Mouse (Mus musculus): Measurements from ENCODE around the gene Tln2. TPM values are rescaled to one million over a fixed set of nuclear protein-coding genes. Genes with fewer than 3 reads are reported as not detected.

Tln2 gene
- polyA plus RNA-seq, 1 experiment from 2014 or later = 40.7 TPM

DNA sequence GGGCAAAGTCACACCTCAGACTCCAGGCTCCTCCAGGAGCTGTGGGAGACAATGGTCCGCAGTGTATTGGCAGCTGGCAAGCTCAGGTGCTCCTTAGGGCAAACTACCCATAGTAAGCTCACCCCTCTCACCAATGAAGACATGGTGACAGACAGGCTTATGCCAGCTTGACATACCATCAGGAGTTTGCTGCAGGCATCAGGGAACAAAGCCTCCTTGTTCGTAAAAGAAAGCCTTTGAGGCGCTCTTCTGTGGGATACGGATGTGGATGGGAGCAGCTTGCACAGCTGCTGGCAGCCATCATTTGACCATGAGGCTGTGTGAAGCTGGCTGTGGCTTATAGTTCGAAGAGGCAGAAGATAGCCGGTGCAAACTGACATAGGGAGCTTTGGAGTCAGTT is 254.5 kb downstream of the Tln2 start:
- Histone ChIP-seq H3K4me3 (no peak overlapping the region), H3K4me1 (no peaks in the 10 kb centered on the region), H3K27me3 (replicated peaks; ENCODE audit: low read depth, poor library complexity, severe bottlenecking) (no peaks in the 10 kb centered on the region), H3K36me3 (replicated peaks) (peaks cover 45% of the 10 kb centered on the region), H3K27ac (replicated peaks) (no peak overlapping the region), H3K9me3 (no peaks in the 10 kb centered on the region)
- WGBS = 73% methylated on average over 6 of the region's 6 CpGs
- DNase-seq (ENCODE audit: low spot score) = no peak

DNA sequence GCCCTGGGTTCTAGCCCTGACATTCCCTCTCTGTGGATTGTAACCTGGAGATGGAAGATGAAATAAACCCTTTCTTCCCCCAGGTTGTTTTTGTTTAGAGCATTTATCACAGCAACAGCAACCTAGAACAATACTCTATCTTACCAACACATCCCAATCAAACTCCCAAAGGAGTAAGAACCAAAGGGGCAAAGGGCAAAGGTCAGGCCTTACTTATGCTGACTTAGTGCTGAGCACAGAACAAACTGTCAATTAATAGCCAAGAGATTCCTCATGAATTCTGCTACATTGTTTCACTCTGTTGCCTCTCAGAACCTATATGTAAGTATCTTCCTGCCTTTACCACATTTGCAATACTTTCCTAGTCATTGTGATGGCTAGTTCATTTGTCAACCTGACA is 255.5 kb downstream of the Tln2 start:
- no peak for DNase-seq (ENCODE audit: low spot score)
- Histone ChIP-seq H3K9me3 (no peaks in the 10 kb centered on the region), H3K4me1 (peaks cover 7% of the 10 kb centered on the region), H3K4me3 (no peak overlapping the region), H3K27me3 (replicated peaks; ENCODE audit: low read depth, poor library complexity, severe bottlenecking) (no peaks in the 10 kb centered on the region), H3K36me3 (replicated peaks) (peaks cover 40% of the 10 kb centered on the region), H3K27ac (replicated peaks) (no peak overlapping the region)

DNA sequence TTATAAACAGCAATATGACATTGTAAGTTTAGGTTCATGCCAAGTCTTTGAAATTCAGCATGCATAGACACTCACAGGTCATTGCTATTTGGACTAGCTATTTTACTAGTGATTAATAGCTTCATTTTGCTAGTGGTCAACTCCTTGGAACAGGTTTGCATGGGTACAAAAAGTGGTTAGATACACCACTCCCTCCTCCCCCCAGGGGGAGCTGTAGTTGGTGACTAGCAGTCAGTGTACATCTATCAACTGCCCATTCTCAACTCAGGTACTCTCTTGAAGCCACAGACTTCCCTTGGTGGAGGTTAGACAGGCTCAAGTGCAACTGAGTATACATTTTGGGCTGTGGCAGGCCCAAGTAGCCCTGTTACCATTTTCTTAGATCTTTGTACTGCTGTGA is 256.5 kb downstream of the Tln2 start:
- H3K27ac ChIP-seq (replicated peaks) = no peak overlapping the region
- no peak overlapping the region for H3K4me3 ChIP-seq
- H3K27me3 ChIP-seq (replicated peaks; ENCODE audit: low read depth, poor library complexity, severe bottlenecking) = no peaks in the 10 kb centered on the region
- peaks cover 7% of the 10 kb centered on the region for H3K4me1 ChIP-seq
- no peak for DNase-seq (ENCODE audit: low spot score)
- H3K36me3 ChIP-seq (replicated peaks) = peaks cover 33% of the 10 kb centered on the region
- no peaks in the 10 kb centered on the region for H3K9me3 ChIP-seq

DNA sequence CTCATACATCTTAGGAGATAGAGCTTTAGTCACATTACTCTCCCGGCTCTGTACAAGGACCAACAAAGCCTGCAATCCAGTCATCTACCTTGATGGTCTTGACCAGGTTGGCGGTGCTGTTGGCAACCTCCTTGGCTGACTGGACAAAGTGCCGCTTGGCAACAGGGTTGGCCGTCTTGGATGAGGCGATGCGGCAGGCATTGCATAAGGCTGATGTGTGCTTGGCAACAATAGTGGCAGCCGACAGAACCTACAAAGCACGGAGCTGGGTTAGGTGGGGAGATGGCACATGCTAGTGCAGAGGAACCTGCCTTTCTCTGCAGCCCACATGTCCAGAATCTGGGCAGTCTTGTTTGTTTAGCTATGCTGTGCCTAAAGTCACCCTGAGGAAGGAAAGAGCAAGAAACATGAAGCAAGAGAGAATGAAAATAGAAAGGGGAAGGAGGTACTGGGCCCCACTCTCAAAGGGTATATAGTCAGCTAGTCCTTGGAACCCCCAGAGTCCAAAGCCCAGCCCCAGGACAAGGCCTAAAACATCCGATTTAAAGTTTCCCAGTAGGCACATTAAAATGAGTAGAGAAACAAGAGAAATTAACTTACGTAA is 257.0 kb downstream of the Tln2 start:
- no peak overlapping the region for H3K27ac ChIP-seq (replicated peaks)
- no peaks in the 10 kb centered on the region for H3K9me3 ChIP-seq
- WGBS = 96% methylated on average over 10 of the region's 10 CpGs
- peaks cover 33% of the 10 kb centered on the region for H3K36me3 ChIP-seq (replicated peaks)
- H3K4me1 ChIP-seq = peaks cover 7% of the 10 kb centered on the region
- H3K27me3 ChIP-seq (replicated peaks; ENCODE audit: low read depth, poor library complexity, severe bottlenecking) = no peaks in the 10 kb centered on the region
- H3K4me3 ChIP-seq = no peak overlapping the region
- no peak for DNase-seq (ENCODE audit: low spot score)

DNA sequence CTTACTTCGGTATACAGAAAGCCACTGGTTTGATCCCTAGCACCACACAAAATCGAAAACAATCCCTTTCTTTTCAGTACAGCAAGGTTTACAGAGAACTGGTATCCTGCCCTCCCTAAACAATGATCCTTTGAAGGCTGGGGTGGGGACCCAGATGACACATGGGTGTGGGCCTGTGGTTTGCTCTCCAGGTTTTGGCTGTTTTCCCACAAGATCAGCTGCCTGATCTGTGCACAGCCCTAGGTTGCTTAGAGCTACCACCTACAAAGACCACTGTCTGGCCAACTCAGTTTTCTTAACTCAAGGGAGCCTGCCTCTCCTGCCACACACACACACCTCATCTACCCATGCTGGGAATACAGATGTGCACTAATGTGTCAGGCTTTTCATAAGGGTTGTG is 257.9 kb downstream of the Tln2 start:
- H3K27ac ChIP-seq (replicated peaks) = no peak overlapping the region
- no peak for DNase-seq (ENCODE audit: low spot score)
- 77% methylated on average over 2 of the region's 2 CpGs for WGBS

DNA sequence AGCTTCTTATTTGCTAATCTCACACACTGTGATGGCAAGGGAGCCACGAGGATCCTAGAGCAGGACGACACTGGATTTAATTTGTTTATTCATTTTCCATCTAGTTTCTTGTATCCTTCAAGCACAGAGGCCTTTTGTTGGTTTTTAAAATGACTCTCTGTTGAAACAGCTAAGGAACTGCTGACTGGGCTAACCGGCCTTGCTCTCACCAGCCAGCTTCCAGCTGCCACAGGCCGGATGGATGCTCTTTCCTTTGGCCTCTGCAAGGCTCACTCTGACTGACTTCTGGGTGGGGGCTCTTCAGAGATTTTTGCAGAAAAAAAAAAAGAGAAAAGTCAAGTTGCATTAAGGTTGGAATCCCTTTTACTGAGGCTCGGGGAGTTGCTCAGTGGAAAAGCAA is 258.7 kb downstream of the Tln2 start:
- peaks cover 27% of the 10 kb centered on the region for H3K36me3 ChIP-seq (replicated peaks)
- no peak for DNase-seq (ENCODE audit: low spot score)
- H3K9me3 ChIP-seq = no peaks in the 10 kb centered on the region
- H3K4me1 ChIP-seq = peaks cover 7% of the 10 kb centered on the region
- H3K27me3 ChIP-seq (replicated peaks; ENCODE audit: low read depth, poor library complexity, severe bottlenecking) = no peaks in the 10 kb centered on the region
- no peak overlapping the region for H3K4me3 ChIP-seq
- 70% methylated on average over 5 of the region's 5 CpGs for WGBS
- H3K27ac ChIP-seq (replicated peaks) = no peak overlapping the region

More for the DNA sequence above, 257.9 kb downstream of the Tln2 start:
- H3K9me3 ChIP-seq = no peaks in the 10 kb centered on the region
- H3K4me1 ChIP-seq = peaks cover 7% of the 10 kb centered on the region
- no peaks in the 10 kb centered on the region for H3K27me3 ChIP-seq (replicated peaks; ENCODE audit: low read depth, poor library complexity, severe bottlenecking)
- no peak overlapping the region for H3K4me3 ChIP-seq
- peaks cover 33% of the 10 kb centered on the region for H3K36me3 ChIP-seq (replicated peaks)

DNA sequence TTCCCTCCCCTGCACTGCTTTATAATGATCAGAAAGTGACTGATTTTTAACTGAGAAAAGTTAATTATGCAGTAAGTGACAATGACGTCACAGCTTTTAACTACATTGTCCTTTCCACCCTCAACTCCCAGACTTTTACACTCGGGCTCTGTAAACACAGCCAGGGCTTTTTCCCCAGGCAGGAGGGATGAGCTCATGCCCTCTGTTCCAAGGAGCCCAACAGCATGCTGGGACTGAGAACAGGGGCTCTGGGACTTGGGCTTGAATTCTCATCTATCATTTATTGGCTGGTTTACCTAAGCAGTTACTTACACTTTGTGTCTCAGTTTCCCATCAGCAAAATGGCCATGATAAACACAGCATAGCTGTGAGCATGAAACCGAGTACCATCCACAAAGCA is 259.2 kb downstream of the Tln2 start:
- 53% methylated on average over 3 of the region's 3 CpGs for WGBS
- Histone ChIP-seq H3K9me3 (no peaks in the 10 kb centered on the region), H3K27me3 (replicated peaks; ENCODE audit: low read depth, poor library complexity, severe bottlenecking) (no peaks in the 10 kb centered on the region), H3K4me3 (no peak overlapping the region), H3K4me1 (peaks cover 7% of the 10 kb centered on the region), H3K36me3 (replicated peaks) (peaks cover 31% of the 10 kb centered on the region), H3K27ac (replicated peaks) (no peak overlapping the region; the same call in 1 of the 2 replicates)
- no peak for DNase-seq (ENCODE audit: low spot score)

DNA sequence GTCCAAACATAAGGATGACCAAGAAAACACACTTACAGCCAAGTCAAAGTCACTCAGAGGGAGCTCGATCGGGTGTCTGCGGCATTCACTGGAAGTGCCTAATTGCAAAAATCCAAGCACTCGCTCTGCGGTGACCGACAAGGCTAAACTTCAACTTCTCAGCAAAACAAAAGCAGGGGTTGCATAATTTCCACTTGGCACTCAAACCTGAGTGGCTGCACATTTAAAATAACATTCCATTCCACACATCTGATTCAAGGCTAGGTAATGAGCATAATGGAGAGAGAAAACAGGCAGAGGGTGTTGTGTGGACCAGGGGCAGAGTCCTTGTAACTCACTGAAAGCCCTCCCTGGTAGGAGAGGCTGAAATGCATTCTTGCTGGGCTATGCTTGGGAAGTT is 260.3 kb downstream of the Tln2 start:
- no peak overlapping the region for H3K27ac ChIP-seq (replicated peaks)
- 88% methylated on average over 6 of the region's 6 CpGs for WGBS
- no peaks in the 10 kb centered on the region for H3K9me3 ChIP-seq
- no peaks in the 10 kb centered on the region for H3K27me3 ChIP-seq (replicated peaks; ENCODE audit: low read depth, poor library complexity, severe bottlenecking)
- H3K36me3 ChIP-seq (replicated peaks) = peaks cover 23% of the 10 kb centered on the region
- no peak overlapping the region for H3K4me3 ChIP-seq
- peaks cover 7% of the 10 kb centered on the region for H3K4me1 ChIP-seq
- no peak for DNase-seq (ENCODE audit: low spot score)

DNA sequence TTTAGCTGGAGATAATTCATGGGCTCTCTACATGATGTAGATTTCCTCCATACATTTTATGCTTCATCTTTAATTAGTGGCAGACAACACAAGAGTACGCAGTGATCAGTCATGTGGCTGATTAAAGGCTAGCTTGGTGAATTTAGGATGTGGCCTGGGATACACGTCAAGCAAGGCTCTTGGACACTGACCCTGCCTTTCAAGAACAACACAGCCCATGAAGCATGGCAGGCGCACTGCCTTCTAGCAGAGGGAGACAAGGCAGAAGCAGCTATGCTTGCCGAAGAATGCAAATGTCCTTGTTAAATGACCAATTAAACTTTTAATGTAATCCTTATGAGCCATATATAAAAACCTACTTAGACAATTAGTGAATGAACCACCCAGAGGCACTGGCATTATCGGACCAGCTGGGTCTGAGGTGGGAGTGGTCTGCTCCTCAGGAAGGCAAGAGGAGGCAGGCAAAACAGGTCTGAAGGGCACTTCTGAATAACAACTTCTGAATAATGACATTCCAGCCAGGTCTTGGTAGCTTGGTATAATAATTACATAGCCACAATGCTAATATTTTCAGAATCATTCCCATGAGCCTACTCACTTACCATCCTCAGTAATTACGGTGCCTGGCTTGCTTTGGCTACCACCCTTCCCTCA is 262.1 kb downstream of the Tln2 start:
- no peak for DNase-seq (ENCODE audit: low spot score)
- no peaks in the 10 kb centered on the region for H3K9me3 ChIP-seq
- no peak overlapping the region for H3K27ac ChIP-seq (replicated peaks)
- H3K4me1 ChIP-seq = peaks cover 7% of the 10 kb centered on the region
- H3K36me3 ChIP-seq (replicated peaks) = peaks cover 19% of the 10 kb centered on the region
- WGBS = 85% methylated on average over 6 of the region's 6 CpGs
- no peaks in the 10 kb centered on the region for H3K27me3 ChIP-seq (replicated peaks; ENCODE audit: low read depth, poor library complexity, severe bottlenecking)
- H3K4me3 ChIP-seq = no peak overlapping the region

DNA sequence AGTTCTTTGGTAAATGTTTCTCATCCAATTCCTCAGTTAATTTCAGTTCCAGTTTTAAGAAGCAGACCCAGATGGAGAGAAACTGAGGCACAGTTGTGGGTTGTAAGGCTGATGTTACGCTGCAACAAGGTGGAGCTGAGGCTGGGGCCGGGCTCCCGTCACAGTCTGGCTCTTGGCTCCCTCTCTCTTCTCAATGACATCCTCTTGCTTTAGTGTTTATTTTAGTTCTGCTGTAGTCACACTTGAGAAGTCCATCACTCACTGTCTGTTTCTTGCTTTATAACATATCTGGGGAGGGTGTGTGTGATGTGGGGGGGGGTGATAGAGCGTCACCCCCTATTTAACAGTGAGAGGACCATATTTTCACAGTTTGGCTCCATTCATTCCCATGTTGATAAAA is 272.0 kb downstream of the Tln2 start:
- no peak for DNase-seq (ENCODE audit: low spot score)
- Histone ChIP-seq H3K27ac (replicated peaks) (no peak overlapping the region), H3K4me1 (no peaks in the 10 kb centered on the region; the same call in 1 of the 2 replicates), H3K36me3 (replicated peaks) (peaks cover 52% of the 10 kb centered on the region), H3K27me3 (replicated peaks; ENCODE audit: low read depth, poor library complexity, severe bottlenecking) (no peaks in the 10 kb centered on the region), H3K4me3 (no peak overlapping the region), H3K9me3 (no peaks in the 10 kb centered on the region)
- 85% methylated on average over 4 of the region's 4 CpGs for WGBS

DNA sequence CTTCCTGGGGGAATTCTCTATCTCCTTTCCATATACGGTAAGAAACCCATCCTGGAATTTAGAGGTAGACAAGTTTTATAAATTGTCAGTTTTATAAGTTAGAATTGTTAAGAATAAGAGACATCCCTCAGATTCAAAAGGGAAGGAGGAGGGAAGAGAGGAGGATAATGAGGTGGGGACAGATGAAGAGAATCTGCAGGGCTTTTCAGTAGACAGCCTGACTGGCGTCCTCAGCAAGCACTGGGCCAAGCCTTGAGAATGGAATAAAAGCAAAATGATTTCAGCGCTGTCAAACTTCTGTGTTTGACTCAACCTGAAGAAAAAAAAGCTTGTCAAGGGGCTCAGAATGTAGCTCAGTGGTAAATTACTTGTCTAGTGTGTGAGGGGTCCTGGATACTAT is 272.7 kb downstream of the Tln2 start:
- H3K4me1 ChIP-seq = peaks cover 1% of the 10 kb centered on the region; the same call in 1 of the 2 replicates
- H3K27me3 ChIP-seq (replicated peaks; ENCODE audit: low read depth, poor library complexity, severe bottlenecking) = no peaks in the 10 kb centered on the region
- H3K9me3 ChIP-seq = no peaks in the 10 kb centered on the region
- H3K27ac ChIP-seq (replicated peaks) = no peak overlapping the region
- no peak overlapping the region for H3K4me3 ChIP-seq
- 92% methylated on average over 3 of the region's 3 CpGs for WGBS
- H3K36me3 ChIP-seq (replicated peaks) = peaks cover 52% of the 10 kb centered on the region
- DNase-seq (ENCODE audit: low spot score) = no peak

DNA sequence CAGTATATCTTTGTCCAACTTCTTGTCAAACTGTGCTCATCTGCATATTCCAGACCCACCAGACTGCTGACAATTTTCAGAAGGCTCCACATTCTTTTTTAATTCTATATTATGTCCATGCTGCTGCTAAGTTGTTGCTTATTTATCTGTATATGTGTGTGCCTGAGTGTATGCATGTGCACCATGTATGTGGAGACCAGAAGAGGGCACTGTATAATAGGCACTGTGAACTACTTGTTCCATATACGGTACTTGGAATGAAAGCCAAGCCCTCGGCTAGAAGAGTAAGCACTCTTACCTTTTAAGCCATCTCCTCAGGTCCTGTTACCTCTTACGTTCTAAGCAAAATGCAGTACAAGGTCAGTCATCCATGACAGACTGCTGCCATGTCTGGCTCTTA is 274.0 kb downstream of the Tln2 start:
- Histone ChIP-seq H3K4me1 (peaks cover 7% of the 10 kb centered on the region; the same call in 1 of the 2 replicates), H3K27me3 (replicated peaks; ENCODE audit: low read depth, poor library complexity, severe bottlenecking) (no peaks in the 10 kb centered on the region), H3K4me3 (no peak overlapping the region), H3K27ac (replicated peaks) (no peak overlapping the region), H3K9me3 (no peaks in the 10 kb centered on the region), H3K36me3 (replicated peaks) (peaks cover 52% of the 10 kb centered on the region)
- no peak for DNase-seq (ENCODE audit: low spot score)
- 73% methylated on average over 3 of the region's 3 CpGs for WGBS

DNA sequence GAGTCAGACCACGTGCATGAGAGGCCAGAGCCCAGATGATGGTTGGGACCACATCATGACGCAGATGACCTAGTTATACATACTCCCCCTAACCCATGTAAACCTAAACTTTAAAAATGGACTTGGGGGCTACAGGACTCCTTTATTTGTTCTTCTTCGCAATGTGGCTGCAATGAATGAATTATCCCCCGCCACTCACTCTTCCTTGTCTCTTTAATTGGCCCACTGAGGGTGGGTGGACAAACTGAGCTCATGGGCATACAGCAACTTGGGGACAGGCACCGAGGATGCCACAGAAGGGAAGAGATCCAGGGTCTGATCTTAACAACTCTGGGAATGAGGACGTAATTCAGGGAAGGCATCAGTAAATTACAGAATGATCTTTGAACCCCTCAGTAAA is 277.7 kb downstream of the Tln2 start:
- 84% methylated on average over 6 of the region's 6 CpGs for WGBS
- no peak for DNase-seq (ENCODE audit: low spot score)

More for the DNA sequence above, 277.7 kb downstream of the Tln2 start:
- Histone ChIP-seq H3K4me1 (peaks cover 7% of the 10 kb centered on the region; the same call in 1 of the 2 replicates), H3K27ac (replicated peaks) (no peak overlapping the region), H3K9me3 (no peaks in the 10 kb centered on the region), H3K27me3 (replicated peaks; ENCODE audit: low read depth, poor library complexity, severe bottlenecking) (no peaks in the 10 kb centered on the region), H3K4me3 (no peak overlapping the region), H3K36me3 (replicated peaks) (peaks cover 30% of the 10 kb centered on the region)

Measured in embryonic facial prominence, embryonic 10.5 days (tissue).